Mouse (Mus musculus) naive thymus-derived CD4-positive, alpha-beta T cell, adult 5 months (primary cell): ENCODE data around the gene Scn2a. TPM values are rescaled to one million over a fixed set of nuclear protein-coding genes. Genes with fewer than 3 reads are reported as not detected.

Experiments used
- polyA plus RNA-seq: library from polyadenylated mRNA; unstranded; fragments of 100-300 nt; shearing (Covaris generic); gene quantifications from one replicate; pipeline ENCODE4 v1.2.1, GENCODE M21; 2017

Gene Scn2a
- 0.07 TPM for polyA plus RNA-seq

DNA sequence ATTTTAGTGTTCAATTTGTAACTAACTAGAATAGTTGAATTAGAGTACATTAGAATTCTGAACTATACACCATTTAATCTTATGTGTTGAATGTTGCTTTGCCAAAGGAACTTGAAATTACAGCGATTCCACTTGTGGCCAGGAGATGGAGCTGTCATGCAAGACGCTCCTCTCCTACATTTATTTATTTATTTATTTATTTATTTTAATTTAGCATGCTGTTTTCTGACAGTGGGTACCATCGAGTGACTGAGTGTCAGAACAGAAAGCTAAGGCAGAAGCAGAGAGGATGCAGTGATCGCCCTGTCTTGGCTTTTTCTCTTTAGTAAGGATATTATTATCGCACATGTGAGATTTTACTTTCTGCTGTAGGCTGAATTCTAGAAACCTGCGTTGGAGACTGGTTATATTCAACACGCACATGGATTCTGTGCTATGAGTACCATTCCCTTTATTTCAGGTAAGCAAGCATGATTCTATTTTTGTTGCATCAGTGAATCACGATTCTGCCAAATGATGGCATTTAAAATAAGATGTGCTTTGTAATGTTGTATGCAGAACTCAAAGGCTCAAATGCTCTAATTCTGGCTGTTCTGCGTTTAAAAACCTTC is at the start of gene Scn2a:
Gene Scn2a (plus strand): TSS at position 216 of the 611 bp plus-strand sequence.

Other genes starting within 250 kb of the Scn2a start
- 0.07 TPM for gene Scn3a, start 53.1 kb upstream of the Scn2a start, polyA plus RNA-seq
- not detected for gene Csrnp3, start 225.0 kb downstream of the Scn2a start, polyA plus RNA-seq